Mouse (Mus musculus) monocyte, adult 2 months (primary cell): ENCODE data around the gene Lypla2.
A peak's percentile ranks its signal among the peaks of the same experiment; 100 is the strongest.
"Not testable (repeated sequence)": the region's sequence is repeated elsewhere in the genome, so short reads cannot be mapped to it uniquely, and the experiment has no call there.

ENCODE experiments used
- DNase-seq, 2 experiments: peaks; one replicate each; pipeline ENCODE4 v3.0.0; 2022; ENCODE audit warnings: low spot score in 2 of 2, low read depth in 1 of 2

Gene Lypla2

DNA sequence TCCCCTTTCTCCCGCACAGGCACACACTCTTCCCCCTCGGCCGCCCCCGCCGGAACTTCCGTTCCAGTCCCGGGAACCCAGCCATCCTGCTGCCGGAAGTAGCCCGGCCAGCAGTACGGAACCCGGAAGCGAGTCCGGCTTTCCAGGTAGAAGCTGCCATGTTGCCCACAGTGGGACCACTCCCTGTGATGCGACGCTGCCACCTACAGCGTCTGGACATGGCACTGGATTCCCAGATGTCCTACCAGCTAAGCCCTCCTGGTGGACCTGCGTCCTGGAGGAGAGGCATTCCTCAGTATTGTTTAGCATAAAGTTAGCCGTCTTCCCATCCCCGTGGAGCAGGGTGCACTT lies at the start of gene Lypla2:
TSS of gene Lypla2 (minus strand) at position 71 of the 351 bp plus-strand sequence.
- DNase-seq = peak in 1 of 2 experiments; percentile 46

DNA sequence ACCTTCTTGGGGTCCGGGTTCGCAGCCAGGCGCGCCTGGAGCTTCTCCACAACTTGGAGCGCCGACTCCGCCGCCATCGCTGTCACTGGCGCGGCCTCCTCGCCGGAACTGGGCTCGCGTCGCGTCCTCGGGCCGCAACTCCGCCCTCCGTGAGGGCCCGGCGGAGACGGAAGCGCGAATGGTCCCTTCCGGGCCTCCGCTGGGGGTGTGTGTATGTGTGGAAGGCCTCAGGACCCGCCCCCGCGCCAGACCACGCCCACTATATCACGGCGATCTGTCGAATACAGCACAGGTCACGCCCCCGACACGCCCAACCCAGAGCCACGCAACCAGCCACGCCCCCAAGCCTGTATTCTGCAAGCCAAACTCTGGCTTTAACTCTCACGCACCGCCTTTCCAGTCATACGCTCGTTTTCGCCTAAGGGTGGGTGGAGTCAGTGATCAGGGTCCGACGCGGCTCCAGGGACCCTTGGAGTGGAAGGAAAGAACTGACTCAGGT lies 49.2 kb upstream of the Lypla2 start, which contains the start of gene Eloa:
TSS of gene Eloa (minus strand) at position 215 of the 499 bp plus-strand sequence.
- DNase-seq = peak; percentile 99 to 100

DNA sequence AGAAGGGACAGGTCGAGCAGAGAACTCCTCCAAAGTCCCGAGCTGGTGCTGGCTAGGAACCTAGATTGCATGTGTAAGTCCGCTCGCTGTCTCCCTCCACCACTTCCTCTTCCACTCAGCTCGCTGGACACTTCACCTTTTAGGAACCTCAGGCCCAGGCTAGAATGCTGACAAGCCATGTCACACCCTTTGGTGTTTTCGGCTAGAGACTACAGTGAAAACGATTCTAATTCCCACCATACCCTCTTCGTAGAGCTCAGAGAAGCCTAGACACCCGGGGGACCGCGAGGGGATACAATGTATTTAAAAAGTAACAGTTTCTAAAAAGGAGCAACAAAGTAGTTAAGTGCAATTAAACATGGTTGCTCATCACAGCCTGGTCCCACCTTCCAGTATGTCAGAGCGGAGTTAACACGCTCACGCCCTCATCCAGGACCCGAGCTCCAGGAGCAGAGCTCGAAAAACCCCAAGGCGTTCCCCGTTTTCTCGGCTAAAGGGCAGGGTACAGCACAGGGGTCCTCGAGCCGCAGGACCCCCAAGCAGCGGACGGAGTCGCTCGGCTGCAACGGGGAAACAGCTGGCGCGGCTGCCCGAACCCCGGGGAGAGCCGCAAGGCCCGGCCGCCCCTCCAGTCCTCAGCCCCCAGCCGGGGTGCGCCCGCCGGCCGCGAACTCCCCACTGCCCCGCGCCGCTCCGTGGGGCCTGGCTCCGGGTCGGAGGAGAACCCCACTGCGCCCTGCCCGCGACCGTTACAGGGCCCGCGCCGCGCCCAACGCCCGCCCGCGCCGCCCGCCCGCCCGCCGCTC lies 48.5 kb upstream of the Lypla2 start:
- DNase-seq = peak in 1 of 2 experiments; percentile 34

DNA sequence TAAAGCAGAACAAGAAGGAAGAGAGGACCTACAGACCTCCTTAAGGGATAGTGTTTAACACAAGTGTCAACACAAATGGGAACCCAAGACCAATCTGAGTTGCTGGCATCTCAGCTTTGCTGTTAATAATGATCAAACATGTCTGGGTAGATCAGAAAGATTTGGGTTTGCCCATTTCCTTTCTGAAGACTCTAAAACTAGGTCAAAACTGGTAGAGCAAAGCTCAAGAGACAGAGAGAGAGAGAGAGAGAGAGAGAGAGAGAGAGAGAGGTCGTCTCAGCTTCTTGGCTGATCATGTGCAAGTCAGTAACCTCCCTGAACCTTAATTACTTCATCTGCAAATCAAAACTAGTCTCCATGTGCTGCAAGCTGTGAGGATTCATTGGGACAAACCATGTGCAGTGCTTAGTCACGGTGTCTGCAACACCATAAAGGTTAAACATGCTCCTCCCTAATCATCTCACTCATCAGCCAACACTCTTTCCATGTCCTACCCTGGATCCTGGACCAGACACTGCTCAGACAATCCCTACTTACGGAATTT lies 43.7 kb upstream of the Lypla2 start:
- DNase-seq = no peak

DNA sequence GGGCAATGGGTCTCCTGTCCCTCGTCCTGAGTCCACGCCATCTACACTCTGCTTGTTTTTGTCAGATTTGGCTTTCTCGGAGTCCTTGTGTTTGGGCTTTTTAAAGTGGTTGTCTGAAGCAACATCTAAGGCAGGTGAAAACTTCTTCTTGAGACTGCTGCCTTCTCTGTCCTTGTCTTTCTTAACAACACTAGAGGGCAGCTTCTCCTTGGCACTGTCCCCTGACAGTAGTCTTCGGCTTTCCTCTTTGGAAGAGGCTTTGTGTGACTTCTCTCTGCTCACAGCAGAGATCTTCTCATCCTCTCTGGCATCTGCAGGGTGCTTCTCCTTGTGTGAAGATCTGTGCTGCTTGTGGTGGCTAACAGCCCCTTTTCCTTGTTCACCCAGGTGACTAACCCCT lies 38.2 kb upstream of the Lypla2 start:
- no peak for DNase-seq

DNA sequence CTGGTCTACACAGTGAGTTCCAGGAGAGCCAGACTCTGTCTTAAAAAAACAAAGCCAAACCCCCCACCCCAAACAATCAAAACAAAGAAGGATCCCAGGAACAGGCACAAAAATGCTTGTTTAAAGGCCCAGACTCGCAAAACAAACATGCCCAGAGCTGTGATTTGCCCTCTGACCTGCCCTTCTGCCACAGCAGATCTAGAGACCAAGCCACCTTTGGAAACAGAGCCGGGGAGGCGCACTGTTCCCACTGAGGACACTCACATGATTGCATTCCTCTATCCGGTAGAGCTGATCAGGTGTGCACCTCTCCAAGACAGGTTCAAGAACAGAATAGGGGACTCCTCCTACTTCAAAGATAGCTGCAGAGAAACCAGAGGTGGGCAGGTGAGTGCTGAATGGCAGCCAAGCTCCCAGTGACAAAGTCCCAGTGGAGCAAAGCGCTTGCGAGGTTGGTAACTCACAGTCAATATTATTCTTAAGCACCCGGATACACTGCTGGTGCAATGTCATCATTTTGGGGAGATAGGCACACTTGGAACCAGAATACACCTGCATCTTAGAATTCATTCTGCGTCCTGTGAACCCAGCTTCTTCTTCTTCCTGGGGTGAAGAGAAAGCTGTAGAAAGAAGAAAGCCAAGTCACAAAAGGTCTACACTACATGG lies 36.5 kb upstream of the Lypla2 start:
- DNase-seq = no peak

DNA sequence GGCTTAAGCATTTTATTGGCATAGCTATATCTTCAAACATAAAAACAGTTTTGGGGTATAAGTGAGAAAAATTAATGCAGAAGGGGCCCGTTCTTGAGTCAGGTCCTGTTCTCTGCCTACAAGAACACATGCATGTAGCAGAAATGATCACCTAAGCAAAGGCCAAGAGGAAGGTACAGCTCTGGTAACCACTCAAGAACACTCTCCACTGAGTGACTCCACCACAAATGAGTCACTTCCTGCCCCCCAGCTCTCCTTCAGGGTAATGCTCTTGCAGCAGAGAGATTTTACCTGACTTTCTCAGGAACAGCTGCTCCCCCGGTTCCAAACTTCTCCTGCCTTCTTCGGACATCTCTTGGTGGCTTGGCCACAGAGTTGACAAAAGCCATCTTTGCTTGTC lies 34.4 kb upstream of the Lypla2 start:
- DNase-seq = no peak

DNA sequence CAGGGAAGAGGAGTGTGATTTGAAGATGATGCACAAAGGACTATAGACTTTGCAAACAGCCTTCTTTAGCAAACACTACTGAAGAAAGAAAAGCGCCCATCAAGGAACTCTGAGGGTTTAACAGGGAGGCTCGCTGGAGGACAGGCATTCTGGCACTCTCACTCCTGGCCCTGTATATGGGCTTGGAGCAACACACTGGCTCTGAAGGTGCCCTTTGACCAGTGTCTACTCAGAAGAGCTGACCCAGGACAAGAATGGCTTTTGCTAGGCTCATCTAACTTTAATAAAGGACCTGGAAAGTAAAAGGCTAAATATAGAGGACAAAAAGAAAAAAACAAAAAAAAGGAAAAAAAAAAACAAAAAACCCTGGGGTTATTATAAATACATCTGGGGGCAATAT lies 32.5 kb upstream of the Lypla2 start:
- no peak for DNase-seq

DNA sequence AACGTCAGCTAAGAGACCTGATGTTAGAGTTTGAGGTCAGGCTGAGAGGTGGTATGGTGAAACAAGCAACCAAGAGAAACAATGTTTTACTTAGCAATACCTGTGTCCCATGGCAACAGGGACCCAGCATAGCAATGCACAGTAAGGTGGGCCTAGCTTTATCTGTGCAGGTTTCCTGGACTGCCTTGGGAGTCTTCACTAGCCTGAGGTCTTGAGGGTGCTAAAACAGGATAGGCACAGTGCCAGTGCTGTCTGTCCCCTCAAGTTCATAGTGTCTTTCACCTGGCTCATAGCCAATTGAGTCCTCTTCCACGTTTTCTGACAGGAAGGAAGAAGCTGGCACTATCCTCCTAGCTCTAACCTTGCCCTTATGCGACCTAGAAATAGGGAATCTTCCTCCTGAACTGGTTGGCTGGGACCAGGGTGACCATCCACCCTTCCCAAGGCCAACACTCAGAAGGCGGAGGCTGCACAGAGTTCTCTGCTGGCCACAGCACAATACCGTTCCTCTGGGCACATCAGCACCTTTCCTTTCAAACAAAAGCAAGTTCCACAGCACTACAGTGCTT lies 31.8 kb upstream of the Lypla2 start:
- DNase-seq = no peak

DNA sequence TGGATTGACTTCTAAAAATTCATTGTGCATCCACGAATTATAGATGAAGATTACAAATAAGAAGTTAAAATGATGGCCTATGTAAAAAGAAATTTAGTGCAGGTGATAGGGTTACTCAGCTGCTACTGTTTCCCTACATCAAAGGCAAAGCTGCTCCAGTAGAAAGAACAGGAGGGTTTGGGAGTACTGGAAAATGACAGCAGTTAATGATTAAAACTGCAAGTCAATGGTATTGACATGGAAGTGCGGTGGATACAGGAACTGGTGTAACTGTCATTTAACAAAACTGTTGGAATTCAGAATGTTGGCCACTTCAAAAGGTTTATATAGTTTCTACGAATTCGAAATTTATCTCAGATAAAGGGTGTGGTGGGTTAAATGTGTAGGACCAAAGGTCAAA lies 22.7 kb upstream of the Lypla2 start:
- DNase-seq = no peak

DNA sequence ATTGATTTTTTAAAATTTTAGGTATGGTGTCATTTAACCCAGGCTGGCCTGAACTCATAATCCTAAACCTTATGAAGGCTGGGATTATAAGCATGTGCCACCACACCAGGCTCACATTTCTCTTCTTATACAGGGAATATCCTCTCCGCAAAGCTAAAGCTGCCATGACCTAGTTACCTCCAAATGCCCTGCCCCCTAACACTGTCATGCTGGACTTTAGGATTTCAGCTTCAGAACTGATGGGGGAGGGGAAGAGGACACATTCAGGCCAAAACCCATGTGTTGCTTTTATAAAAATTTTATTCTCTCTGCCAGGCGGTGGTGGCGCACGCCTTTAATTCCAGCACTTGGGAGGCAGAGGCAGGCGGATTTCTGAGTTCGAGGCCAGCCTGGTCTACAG lies 21.5 kb upstream of the Lypla2 start:
- DNase-seq = no peak

DNA sequence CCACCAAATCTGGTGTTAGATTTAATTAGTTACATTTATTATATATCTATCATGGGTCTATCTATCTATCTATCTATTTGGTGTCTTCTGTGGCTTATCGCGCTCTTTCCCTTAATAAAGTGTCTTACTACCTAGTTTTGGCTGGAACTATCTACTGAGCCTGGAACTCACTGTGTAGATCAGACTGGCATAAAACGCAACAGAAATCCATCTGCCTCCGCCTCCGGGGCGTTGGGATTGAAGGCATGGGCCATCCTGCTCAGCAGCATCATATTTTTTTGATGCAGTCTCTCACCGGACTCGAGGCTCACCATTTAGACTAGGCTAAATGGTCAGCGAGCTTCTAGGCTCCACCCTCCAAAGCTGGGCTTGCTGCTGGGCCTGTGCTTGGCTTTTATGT lies 15.3 kb upstream of the Lypla2 start:
- no peak for DNase-seq

DNA sequence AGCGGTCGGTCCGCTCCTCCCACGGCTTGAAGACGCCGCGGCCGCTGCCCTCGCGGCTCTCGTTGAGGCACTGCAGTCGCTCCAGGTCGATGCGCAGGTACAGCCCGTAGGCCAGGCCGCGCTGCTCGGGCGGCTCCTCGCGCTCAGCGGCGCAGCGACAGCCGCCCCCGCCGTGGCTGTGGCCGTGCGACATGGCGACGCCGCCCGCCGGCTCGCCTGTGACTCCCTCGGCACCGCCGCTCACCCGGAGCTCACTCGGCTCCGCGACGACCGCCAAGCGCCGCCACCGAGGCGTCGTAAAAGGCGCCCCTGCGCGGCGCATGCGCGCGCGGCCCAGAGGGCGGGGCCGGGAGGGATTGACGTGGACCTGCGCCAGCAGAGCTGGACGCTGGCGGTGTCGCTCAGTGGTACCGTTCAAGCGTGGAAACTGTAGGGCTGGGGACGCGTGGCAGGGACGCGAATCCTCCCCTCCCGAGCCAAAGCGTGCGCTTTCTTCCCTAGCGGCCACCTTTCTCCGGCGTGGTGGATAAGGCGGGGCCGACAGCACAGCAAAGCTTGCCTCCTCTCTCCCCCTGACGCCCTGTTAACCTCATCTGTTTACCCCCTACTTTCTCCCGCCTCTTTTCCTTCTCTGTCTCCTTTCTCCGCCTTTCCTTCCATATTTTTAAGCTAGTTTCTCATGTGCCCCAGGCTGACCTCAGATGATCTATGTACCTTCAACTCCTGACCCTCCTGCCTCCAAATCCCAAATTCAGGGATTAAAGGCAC lies 14.7 kb upstream of the Lypla2 start, which contains the start of gene Pithd1:
TSS of gene Pithd1 (minus strand) at position 322 of the 768 bp plus-strand sequence.
- peak; percentile 77 to 90 for DNase-seq

DNA sequence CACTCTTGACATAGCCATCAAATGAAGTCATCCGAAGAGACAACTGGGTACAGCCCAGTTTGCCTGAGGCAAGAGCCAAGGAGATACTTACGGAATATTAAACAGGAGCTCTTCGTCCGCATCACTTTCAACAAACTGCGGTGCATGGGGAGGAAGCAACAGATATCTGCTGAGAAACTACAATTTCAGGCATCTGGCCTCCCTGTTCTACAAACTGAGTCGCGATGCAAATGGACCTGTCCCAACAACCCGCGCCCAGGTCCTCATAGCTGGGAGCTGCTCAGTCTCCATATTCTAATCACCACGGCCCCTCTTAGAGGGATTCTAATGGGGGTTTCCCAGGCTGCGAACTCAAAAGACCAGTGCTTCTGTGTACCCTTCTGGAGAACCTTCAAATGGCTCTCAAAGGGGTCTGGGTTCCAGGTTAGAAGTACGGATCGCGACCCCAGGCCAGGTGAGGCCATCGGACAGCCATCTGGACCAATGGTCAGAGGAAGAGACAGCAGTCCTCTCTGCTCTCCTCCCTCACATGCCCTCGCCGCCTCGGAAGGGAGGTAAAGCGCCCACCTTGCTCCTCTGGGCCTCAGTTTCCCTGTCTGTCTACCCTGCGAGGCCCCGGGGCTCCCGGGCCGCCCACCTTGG lies 14.0 kb upstream of the Lypla2 start:
- DNase-seq = no peak

DNA sequence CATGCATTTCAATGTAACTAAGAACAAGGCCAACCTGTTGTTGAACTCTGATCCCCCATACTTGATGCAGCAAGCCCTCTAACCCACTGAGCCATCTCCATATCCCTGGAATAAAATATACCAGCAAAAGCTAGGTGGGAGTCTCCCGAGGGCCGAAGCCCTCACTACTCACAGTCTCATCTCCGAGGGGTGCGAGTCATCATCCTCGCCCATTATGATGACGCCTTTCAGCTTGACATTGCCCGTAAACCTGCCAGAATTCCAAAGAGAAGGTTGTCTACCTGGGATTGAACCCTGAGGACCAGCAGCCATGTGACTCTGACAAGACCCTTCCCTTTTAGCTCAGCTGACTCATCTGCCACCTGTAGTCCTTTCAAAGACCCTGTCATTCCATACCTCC lies 13.3 kb upstream of the Lypla2 start:
- DNase-seq = no peak

DNA sequence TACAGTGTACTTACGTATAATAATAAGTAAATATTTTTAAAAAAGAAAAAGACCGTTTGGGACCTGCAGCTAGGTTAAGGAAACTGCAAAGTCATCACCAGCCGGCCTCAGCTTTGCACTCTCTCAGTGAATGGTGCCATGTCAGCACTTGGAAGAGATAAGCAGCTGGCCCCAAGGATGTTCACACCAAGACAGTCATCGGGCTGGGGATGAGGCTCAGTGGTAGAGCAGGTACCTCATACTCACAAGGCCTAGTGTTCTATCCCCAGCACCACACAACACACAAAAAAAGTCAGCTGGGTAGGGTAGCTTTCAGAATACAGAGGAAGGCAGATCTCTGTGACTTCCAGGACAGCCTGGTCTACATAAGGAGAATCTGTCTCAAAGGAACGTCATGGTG lies 12.8 kb upstream of the Lypla2 start:
- DNase-seq = no peak

DNA sequence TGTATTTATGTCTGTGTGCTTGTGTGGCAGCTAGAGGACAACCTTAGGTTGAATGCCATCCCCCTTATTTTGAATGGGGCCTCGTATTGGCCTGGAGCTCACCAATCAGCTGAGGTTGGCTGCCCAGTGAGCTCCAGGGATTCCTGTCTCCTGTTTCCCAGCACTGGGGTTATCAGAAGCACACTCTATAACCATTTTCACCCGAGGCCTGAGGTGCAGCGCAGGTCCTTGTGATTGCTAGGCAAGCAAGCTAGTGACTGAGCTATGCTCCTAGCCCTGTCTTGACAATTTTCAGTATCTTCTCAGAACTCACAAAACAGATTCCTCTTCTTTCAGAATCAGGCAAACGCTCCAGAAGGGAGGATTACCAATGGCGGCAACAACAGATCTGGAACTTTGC lies 12.1 kb upstream of the Lypla2 start:
- DNase-seq = no peak

DNA sequence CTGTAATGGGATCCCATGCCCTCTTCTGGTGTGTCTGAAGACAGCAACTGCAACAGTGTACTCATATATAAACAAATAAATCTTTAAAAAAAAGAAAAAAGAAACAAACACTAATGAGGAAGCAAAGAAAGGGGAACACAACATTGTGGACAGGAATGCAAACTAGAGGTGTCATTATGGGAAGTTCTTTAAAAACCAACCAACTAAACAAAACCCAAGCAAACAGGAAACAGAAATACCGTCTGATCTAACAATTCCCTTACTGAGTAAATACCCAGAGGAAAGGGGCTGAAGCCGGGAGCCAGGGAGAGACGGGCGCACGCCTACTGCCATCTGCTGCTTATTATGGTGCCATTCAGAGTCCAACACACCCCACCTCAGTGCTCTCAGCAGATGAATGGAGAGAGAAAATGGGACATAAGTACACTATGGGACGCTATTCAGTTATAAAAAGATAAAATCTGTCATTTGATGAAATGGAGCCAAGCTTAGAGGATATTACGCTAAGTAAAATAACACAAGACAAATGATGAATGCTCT lies 9.2 kb upstream of the Lypla2 start:
- no peak for DNase-seq

DNA sequence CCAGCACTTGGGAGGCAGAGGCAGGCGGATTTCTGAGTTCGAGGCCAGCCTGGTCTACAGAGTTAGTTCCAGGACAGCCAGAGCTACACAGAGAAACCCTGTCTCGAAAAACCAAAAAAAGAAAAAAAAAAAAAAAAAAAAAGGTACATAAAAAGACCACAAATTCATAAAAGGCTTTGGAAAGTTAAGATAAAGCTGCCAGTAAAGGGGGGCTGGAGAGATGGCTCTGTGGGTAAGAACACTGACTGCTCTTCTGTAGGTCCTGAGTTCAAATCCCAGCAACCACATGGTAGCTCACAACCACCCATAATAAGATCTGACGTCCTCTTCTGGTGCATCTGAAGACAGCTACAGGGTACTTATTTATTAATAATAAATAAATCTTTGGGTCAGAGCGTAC lies 7.8 kb upstream of the Lypla2 start:
- DNase-seq = not testable (repeated sequence)

DNA sequence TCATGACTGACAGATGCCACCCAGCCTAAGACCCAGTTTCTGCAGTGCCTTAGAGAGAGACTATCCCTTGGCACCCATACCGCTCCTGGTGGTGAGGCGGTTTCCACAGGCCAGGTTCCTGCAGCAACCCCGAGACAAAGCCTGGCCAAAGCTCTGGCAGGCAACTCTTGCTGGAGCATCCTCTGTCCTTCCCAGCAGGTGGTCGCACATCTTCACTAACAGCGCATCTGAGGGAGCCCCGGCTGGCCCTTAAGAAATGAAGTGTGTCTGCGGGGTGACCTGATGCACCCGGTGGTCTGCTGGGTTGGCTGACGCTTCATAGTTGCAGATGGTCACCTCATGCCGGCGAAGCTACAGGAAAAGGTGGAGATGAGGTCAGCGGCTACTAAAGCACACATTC lies 3.7 kb upstream of the Lypla2 start:
- DNase-seq = no peak
